Mouse (Mus musculus): ENCODE data around the gene Prkn. TPM values are rescaled to one million over a fixed set of nuclear protein-coding genes. Genes with fewer than 3 reads are reported as not detected.

Gene Prkn
- polyA plus RNA-seq, 1 experiment from 2014 or later, result 2.4 TPM

- Histone ChIP-seq H3K9me3 (replicated peaks) (no peaks in the 10 kb centered on the region), H3K4me2 (replicated peaks) (no peak overlapping the region), H3K27ac (no peak overlapping the region), H3K9ac (no peak overlapping the region), H3K4me3 (no peak overlapping the region), H3K4me1 (no peaks in the 10 kb centered on the region), H3K36me3 (no peaks in the 10 kb centered on the region), H3K27me3 (no peaks in the 10 kb centered on the region)
- ATAC-seq (ENCODE audit: low FRiP score), result no peak
- 48% methylated on average over 9 of the region's 9 CpGs for WGBS
Observed at GRCm38 (mm10) chr17:11245040-11245439, 404.9 kb downstream of the Prkn start.

GRCm38 (mm10) chr17:11249216-11249615 lies 409.0 kb downstream of the Prkn start:
- ATAC-seq (ENCODE audit: low FRiP score), result no peak
- Histone ChIP-seq H3K9me3 (replicated peaks) (no peaks in the 10 kb centered on the region), H3K4me3 (no peak overlapping the region), H3K4me1 (no peaks in the 10 kb centered on the region), H3K36me3 (no peaks in the 10 kb centered on the region), H3K27ac (no peak overlapping the region), H3K9ac (no peak overlapping the region), H3K4me2 (replicated peaks) (no peak overlapping the region), H3K27me3 (no peaks in the 10 kb centered on the region)
- 39% methylated on average over 6 of the region's 6 CpGs for WGBS

- 71% methylated on average over 8 of the region's 8 CpGs for WGBS
- Histone ChIP-seq H3K4me2 (replicated peaks) (no peak overlapping the region), H3K9ac (no peak overlapping the region), H3K27ac (no peak overlapping the region), H3K36me3 (no peaks in the 10 kb centered on the region), H3K4me1 (no peaks in the 10 kb centered on the region), H3K9me3 (replicated peaks) (no peaks in the 10 kb centered on the region), H3K27me3 (no peaks in the 10 kb centered on the region), H3K4me3 (no peak overlapping the region)
- no peak for ATAC-seq (ENCODE audit: low FRiP score)
Observed at GRCm38 (mm10) chr17:11260663-11261062, 420.5 kb downstream of the Prkn start.

DNA sequence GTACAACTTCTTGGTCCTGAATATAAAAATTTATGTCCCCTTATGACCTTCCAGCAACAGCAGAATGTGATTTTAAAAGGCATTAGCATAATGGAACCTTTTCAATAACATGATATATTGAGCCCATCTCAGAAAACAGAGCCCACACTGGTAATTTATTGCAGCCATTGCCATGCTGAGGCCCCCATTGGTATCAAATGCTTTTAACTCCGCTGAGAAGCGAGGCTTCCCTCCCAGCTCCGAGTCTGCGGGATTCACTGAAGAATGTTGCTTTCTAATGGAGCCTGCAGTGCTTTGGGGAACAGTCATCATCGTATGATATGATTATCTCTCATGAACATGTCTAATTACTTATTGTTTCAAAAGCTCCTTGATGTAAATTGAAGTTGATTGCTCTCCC lies 421.5 kb downstream of the Prkn start:
- no peaks in the 10 kb centered on the region for H3K36me3 ChIP-seq
- no peak overlapping the region for H3K4me2 ChIP-seq (replicated peaks)
- ATAC-seq (ENCODE audit: low FRiP score), result no peak
- no peak overlapping the region for H3K4me3 ChIP-seq
- no peak overlapping the region for H3K9ac ChIP-seq
- no peaks in the 10 kb centered on the region for H3K27me3 ChIP-seq
- no peaks in the 10 kb centered on the region for H3K9me3 ChIP-seq (replicated peaks)
- no peaks in the 10 kb centered on the region for H3K4me1 ChIP-seq
- WGBS, result 74% methylated on average over 5 of the region's 5 CpGs
- no peak overlapping the region for H3K27ac ChIP-seq

DNA sequence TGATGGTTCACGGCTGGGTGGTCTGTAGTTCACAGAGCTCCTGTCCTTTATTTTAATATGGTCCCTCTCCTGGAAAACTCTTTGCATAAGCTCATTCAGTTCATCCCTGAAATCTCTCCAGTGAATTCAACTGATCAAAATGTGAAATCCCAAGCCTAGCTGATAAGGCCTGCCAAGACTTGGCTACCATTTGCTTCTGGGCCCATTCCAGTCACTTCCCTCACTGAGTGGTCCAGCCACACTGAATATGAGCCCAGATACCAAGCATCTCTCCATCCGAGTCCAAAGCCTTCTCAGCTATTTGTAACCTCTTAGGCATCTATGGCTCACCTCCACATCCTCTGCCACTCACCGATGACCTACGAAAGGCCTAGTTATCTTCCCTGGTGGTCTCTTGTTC lies 427.8 kb downstream of the Prkn start:
- no peak overlapping the region for H3K4me2 ChIP-seq (replicated peaks)
- no peaks in the 10 kb centered on the region for H3K9me3 ChIP-seq (replicated peaks)
- H3K4me3 ChIP-seq, result no peak overlapping the region
- H3K9ac ChIP-seq, result no peak overlapping the region
- H3K36me3 ChIP-seq, result no peaks in the 10 kb centered on the region
- H3K27ac ChIP-seq, result no peak overlapping the region
- no peak for ATAC-seq (ENCODE audit: low FRiP score)
- WGBS, result 95% methylated on average over 4 of the region's 4 CpGs
- no peaks in the 10 kb centered on the region for H3K4me1 ChIP-seq
- no peaks in the 10 kb centered on the region for H3K27me3 ChIP-seq

DNA sequence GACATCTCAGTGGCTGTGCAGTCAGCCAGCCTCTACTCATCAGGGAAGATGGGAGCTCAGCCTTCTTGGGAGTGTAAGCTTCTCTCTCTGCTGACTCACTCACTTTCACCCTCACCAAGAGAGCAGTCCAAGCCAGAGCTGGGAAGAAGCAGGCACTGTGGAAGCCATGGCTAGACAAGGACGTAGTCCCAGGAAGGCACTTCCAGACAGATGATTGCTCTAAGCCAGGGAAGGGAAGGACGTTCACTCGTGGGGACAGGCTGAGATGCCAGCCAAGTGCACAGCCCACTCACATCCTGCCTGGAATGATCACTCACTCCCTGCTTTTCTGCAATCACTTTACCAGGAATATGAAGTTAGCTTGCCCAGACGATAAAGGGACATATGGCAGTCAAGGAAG lies 430.0 kb downstream of the Prkn start:
- ATAC-seq (ENCODE audit: low FRiP score), result no peak
- WGBS, result 85% methylated on average over 4 of the region's 4 CpGs
- Histone ChIP-seq H3K27me3 (no peaks in the 10 kb centered on the region), H3K9ac (no peak overlapping the region), H3K9me3 (replicated peaks) (no peaks in the 10 kb centered on the region), H3K36me3 (no peaks in the 10 kb centered on the region), H3K4me3 (no peak overlapping the region), H3K4me1 (no peaks in the 10 kb centered on the region), H3K4me2 (replicated peaks) (no peak overlapping the region), H3K27ac (no peak overlapping the region)

DNA sequence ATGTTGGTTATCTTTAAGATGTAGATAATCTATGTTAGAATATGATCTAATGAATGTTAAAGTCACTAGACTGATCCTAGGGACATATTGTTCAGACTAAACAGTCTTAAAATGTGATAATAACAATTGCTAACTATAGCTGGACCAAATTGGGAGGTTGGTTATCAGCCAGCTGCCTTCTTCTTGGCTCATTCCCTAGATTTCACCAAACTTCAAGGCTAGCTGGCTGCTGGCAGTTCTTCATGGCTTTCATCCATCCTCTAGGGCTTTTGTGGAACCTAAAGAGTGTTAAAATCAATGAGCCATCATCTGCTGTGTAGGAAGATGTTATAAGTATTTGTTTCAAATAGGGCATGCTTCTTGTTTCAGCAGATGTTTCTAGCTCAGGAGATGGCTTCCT lies 431.7 kb downstream of the Prkn start:
- ATAC-seq (ENCODE audit: low FRiP score), result no peak
- Histone ChIP-seq H3K27me3 (no peaks in the 10 kb centered on the region), H3K4me3 (no peak overlapping the region), H3K4me2 (replicated peaks) (no peak overlapping the region), H3K27ac (no peak overlapping the region), H3K4me1 (no peaks in the 10 kb centered on the region), H3K9ac (no peak overlapping the region), H3K9me3 (replicated peaks) (no peaks in the 10 kb centered on the region), H3K36me3 (no peaks in the 10 kb centered on the region)

GRCm38 (mm10) chr17:11284246-11284645 lies 444.1 kb downstream of the Prkn start:
- no peak overlapping the region for H3K4me2 ChIP-seq (replicated peaks)
- H3K9ac ChIP-seq, result no peak overlapping the region
- H3K4me3 ChIP-seq, result no peak overlapping the region
- ATAC-seq (ENCODE audit: low FRiP score), result no peak
- H3K9me3 ChIP-seq (replicated peaks), result no peaks in the 10 kb centered on the region
- H3K27me3 ChIP-seq, result no peaks in the 10 kb centered on the region
- H3K36me3 ChIP-seq, result no peaks in the 10 kb centered on the region
- 84% methylated on average over 4 of the region's 4 CpGs for WGBS
- no peak overlapping the region for H3K27ac ChIP-seq
- H3K4me1 ChIP-seq, result no peaks in the 10 kb centered on the region

DNA sequence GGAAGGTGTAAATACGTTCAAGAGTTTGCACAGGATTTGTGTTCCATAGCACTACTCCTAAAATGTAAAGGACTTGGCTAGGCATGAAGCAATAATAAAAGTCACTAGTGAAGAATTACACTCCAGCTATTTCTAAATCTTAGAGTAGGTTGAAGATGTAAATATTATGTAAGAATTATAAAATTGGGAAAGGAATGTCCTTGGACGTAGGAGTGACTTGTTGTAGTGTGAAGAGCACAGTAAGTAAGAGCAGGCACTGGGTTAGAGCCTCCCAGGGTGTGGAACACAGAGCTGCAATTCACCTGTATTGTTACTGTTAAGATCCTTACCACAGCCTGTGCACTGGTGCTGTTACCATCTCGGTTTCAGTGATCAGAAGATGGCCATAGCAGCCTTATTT lies 450.0 kb downstream of the Prkn start:
- 77% methylated on average over 3 of the region's 3 CpGs for WGBS
- no peak overlapping the region for H3K9ac ChIP-seq
- no peaks in the 10 kb centered on the region for H3K4me1 ChIP-seq
- no peaks in the 10 kb centered on the region for H3K9me3 ChIP-seq (replicated peaks)
- no peaks in the 10 kb centered on the region for H3K27me3 ChIP-seq
- H3K4me2 ChIP-seq (replicated peaks), result no peak overlapping the region
- no peak for ATAC-seq (ENCODE audit: low FRiP score)
- H3K36me3 ChIP-seq, result no peaks in the 10 kb centered on the region
- H3K27ac ChIP-seq, result no peak overlapping the region
- no peak overlapping the region for H3K4me3 ChIP-seq

GRCm38 (mm10) chr17:11303116-11303515 lies 462.9 kb downstream of the Prkn start:
- H3K4me2 ChIP-seq (replicated peaks), result no peak overlapping the region
- H3K9me3 ChIP-seq (replicated peaks), result peaks cover 5% of the 10 kb centered on the region; the same call in 1 of the 2 replicates
- no peak overlapping the region for H3K27ac ChIP-seq
- no peaks in the 10 kb centered on the region for H3K27me3 ChIP-seq
- no peak overlapping the region for H3K9ac ChIP-seq
- H3K36me3 ChIP-seq, result no peaks in the 10 kb centered on the region
- 70% methylated on average over 9 of the region's 9 CpGs for WGBS
- ATAC-seq (ENCODE audit: low FRiP score), result no peak
- H3K4me1 ChIP-seq, result no peaks in the 10 kb centered on the region
- H3K4me3 ChIP-seq, result no peak overlapping the region

GRCm38 (mm10) chr17:11309843-11310242 lies 469.7 kb downstream of the Prkn start:
- no peak for ATAC-seq (ENCODE audit: low FRiP score)
- Histone ChIP-seq H3K4me3 (no peak overlapping the region), H3K4me2 (replicated peaks) (no peak overlapping the region), H3K27me3 (no peaks in the 10 kb centered on the region), H3K9me3 (replicated peaks) (no peaks in the 10 kb centered on the region), H3K9ac (no peak overlapping the region), H3K27ac (no peak overlapping the region), H3K36me3 (no peaks in the 10 kb centered on the region), H3K4me1 (peaks cover 8% of the 10 kb centered on the region; the same call in 1 of the 2 replicates)
- WGBS, result 17% methylated on average over 1 of the region's 1 CpGs

GRCm38 (mm10) chr17:11314163-11314562 lies 474.0 kb downstream of the Prkn start:
- WGBS, result 81% methylated on average over 2 of the region's 2 CpGs
- H3K9me3 ChIP-seq (replicated peaks), result no peaks in the 10 kb centered on the region
- no peaks in the 10 kb centered on the region for H3K27me3 ChIP-seq
- H3K4me1 ChIP-seq, result peaks cover 8% of the 10 kb centered on the region; the same call in 1 of the 2 replicates
- H3K4me3 ChIP-seq, result no peak overlapping the region
- no peak overlapping the region for H3K4me2 ChIP-seq (replicated peaks)
- H3K36me3 ChIP-seq, result no peaks in the 10 kb centered on the region
- ATAC-seq (ENCODE audit: low FRiP score), result no peak
- no peak overlapping the region for H3K9ac ChIP-seq
- no peak overlapping the region for H3K27ac ChIP-seq

DNA sequence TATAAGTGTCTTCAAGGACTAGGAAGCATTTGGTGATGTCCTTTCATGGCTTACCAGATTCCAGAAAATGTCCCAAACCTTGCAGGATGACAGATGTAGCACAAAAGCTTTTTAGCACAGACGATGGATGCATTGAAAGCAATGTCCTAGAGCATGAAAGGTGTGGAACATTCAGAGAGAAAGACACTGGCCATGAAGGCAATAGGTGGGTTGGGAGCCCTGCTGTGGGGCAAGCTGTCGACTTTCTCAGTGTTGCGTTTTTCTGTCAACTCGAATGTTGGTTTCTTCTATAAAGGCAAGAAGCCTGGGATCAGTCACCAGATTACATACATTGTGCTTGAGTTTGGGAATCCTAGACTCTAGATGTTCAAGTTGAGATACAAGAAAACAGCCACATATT lies 475.5 kb downstream of the Prkn start:
- Histone ChIP-seq H3K9ac (no peak overlapping the region), H3K27ac (no peak overlapping the region), H3K9me3 (replicated peaks) (no peaks in the 10 kb centered on the region), H3K4me1 (0 out of 2 replicates have a peak, but pooled peaks cover 1% of the 10 kb centered on the region), H3K36me3 (no peaks in the 10 kb centered on the region), H3K4me3 (no peak overlapping the region), H3K27me3 (no peaks in the 10 kb centered on the region), H3K4me2 (replicated peaks) (no peak overlapping the region)
- 86% methylated on average over 4 of the region's 4 CpGs for WGBS
- no peak for ATAC-seq (ENCODE audit: low FRiP score)

DNA sequence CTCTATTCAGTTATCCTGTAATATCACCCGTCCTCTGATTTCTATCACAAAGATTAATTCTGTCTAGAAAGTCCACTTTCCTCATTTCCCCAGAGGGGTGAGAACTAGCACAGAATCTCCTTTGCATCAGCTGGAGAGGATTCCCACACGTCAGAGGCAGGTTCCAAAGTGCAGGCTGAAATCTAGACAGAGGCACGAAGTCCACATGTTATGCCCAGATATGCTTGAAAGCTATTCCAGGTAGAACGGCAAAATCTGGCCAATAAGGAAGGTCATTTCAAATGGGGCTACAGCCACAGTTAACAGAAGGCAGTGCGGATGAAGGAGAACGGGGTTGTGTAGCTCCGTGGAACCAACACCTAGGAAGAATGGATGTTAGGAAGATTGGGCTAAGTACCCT lies 478.8 kb downstream of the Prkn start:
- WGBS, result 90% methylated on average over 7 of the region's 7 CpGs
- ATAC-seq (ENCODE audit: low FRiP score), result no peak
- H3K4me2 ChIP-seq (replicated peaks), result no peak overlapping the region
- no peaks in the 10 kb centered on the region for H3K4me1 ChIP-seq
- no peak overlapping the region for H3K9ac ChIP-seq
- H3K27ac ChIP-seq, result no peak overlapping the region
- H3K9me3 ChIP-seq (replicated peaks), result no peaks in the 10 kb centered on the region
- H3K4me3 ChIP-seq, result no peak overlapping the region
- no peaks in the 10 kb centered on the region for H3K27me3 ChIP-seq
- H3K36me3 ChIP-seq, result no peaks in the 10 kb centered on the region

Measured in hindbrain, embryonic 12.5 days (tissue).